Mouse (Mus musculus) spleen, adult 2 months (tissue): ENCODE measurements around the gene Ptprt. TPM values are rescaled to one million over a fixed set of nuclear protein-coding genes. Genes with fewer than 3 reads are reported as not detected.

Experiments
- DNase-seq, 2 experiments: peaks; one replicate each; pipeline versions ENCODE4 v3.0.0 to v3.0.0-alpha.2; 2012 to 2021; ENCODE audit warnings: low spot score in 2 of 2, low read depth in 1 of 2
- H3K27ac ChIP-seq: fragments of 200-500 bp; 2 replicates; pipeline ENCODE4 v1.5.1; 2012; ENCODE audit warnings: low read length, inconsistent platforms; ENCODE audit not compliant: insufficient read depth
- H3K27me3 ChIP-seq: fragments of 200-500 bp; 2 replicates; pipeline ENCODE4 v1.6.1; 2012; ENCODE audit warnings: mild to moderate bottlenecking, moderate library complexity, low read length, inconsistent platforms; ENCODE audit not compliant: control insufficient read depth, insufficient read depth
- H3K36me3 ChIP-seq: fragments of 200-500 bp; 2 replicates; pipeline ENCODE4 v1.6.1; 2012; ENCODE audit warnings: mild to moderate bottlenecking, low read length, inconsistent platforms; ENCODE audit not compliant: control insufficient read depth, insufficient read depth
- H3K4me1 ChIP-seq: fragments of 200-500 bp; 2 replicates; pipeline ENCODE4 v1.6.1; 2011; ENCODE audit warnings: inconsistent platforms; ENCODE audit not compliant: control insufficient read depth, insufficient read depth, insufficient read length
- H3K4me3 ChIP-seq: fragments of 200-500 bp; 2 replicates; pipeline ENCODE4 v1.5.1; 2011; ENCODE audit warnings: mild to moderate bottlenecking, inconsistent platforms; ENCODE audit not compliant: insufficient read depth, insufficient read length; ENCODE audit errors: extremely low read depth
- CTCF ChIP-seq: fragments of 200-500 bp; IDR thresholded peaks from 2 replicates; pipeline ENCODE4 v1.5.1; 2011; ENCODE audit warnings: mild to moderate bottlenecking, inconsistent platforms; ENCODE audit not compliant: insufficient read depth, insufficient read length, insufficient replicate concordance; ENCODE audit errors: extremely low read depth
- POLR2A ChIP-seq: fragments of 200-500 bp; IDR thresholded peaks from 2 replicates; pipeline ENCODE4 v1.6.1; 2011; ENCODE audit warnings: low read depth, low read length, inconsistent platforms
- WGBS: fragments of 180-500 bp; shearing (Covaris S2); methylation state at CpG from one replicate; pipeline ENCODE4 v1.1.7; 2018; 5-methylcytosine and 5-hydroxymethylcytosine counted together
- polyA plus RNA-seq: library from polyadenylated mRNA; depleted of rRNA; stranded (reverse); fragments of >200 nt; gene quantifications from 2 replicates; pipeline ENCODE4 v1.2.3, GENCODE M21; 2012

Gene Ptprt
- polyA plus RNA-seq, 1 experiment: 0.25 TPM

DNA sequence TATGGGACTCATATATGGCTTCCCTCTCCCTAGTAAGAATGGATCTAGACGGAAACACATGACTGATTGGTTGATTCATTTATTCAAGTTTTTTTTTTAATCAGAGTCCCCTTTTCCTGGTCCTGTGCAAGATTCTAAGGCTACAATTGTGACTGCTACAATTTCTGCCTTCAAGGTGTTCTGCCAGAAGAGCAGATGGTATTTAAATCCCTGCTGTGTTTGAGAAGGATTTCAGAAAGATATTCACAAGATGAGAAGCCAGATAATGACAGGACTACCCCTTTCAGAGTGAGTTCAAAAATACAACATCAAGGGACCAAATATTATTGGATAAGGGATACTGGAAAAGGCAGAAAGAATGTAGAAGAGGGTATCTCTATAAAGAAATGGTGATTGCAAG, 802.6 kb downstream of the Ptprt start:
- TF ChIP-seq CTCF (no peak), POLR2A (no peak)

DNA sequence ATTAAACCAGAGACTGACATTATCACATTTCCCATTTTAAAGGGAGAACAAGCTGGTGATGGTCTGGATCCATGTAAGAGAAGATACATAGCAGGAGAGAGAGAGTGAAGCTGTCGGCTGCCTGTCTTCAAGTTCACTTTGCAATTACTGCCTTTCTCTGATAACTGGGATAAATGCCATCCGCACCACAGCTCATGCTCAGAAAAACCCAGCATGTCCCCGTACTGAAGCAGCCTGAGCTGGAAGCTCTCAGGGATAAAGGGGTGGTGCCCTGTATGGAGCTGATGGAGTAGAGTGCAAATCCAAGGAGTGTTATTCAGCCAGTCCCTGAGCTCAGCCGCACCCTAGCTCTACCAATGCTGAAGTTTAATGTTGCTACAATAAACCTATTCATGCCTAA, 825.9 kb downstream of the Ptprt start:
- H3K36me3 ChIP-seq: no peaks in the 10 kb centered on the region
- 87% methylated on average over 4 of the region's 4 CpGs for WGBS
- H3K27me3 ChIP-seq: no peaks in the 10 kb centered on the region
- no peak overlapping the region for H3K27ac ChIP-seq
- TF ChIP-seq POLR2A: no peak
- TF ChIP-seq CTCF: no peak
- no peak overlapping the region for H3K4me3 ChIP-seq
- DNase-seq: no peak
- H3K4me1 ChIP-seq: no peaks in the 10 kb centered on the region

More for the DNA sequence above, 802.6 kb downstream of the Ptprt start:
- 82% methylated on average over 1 of the region's 1 CpGs for WGBS
- no peak for DNase-seq
- no peak overlapping the region for H3K4me3 ChIP-seq
- no peaks in the 10 kb centered on the region for H3K36me3 ChIP-seq
- H3K4me1 ChIP-seq: no peaks in the 10 kb centered on the region
- no peak overlapping the region for H3K27ac ChIP-seq
- no peaks in the 10 kb centered on the region for H3K27me3 ChIP-seq

DNA sequence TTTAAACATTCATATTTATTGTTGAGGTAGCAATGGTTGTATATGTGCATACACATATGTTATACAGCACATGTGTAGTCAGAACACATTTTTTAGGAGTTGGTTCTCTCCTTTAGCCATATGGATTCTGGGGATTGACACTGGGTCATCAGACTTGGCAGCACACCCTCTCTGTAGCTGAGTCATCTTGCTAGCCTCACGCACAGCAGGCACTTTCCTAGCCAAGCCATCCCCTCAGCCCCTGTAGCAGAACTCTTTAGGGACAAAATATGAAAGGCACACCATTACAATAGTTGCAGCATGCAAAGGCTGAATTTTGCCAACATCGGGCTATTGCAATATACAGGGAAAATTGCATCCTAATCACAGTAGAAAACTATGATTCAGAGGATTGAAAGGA, 827.1 kb downstream of the Ptprt start:
- DNase-seq: no peak
- no peaks in the 10 kb centered on the region for H3K4me1 ChIP-seq
- no peak for TF ChIP-seq CTCF
- WGBS: 88% methylated on average over 2 of the region's 2 CpGs
- no peaks in the 10 kb centered on the region for H3K36me3 ChIP-seq
- H3K27me3 ChIP-seq: no peaks in the 10 kb centered on the region
- no peak overlapping the region for H3K4me3 ChIP-seq
- no peak overlapping the region for H3K27ac ChIP-seq

DNA sequence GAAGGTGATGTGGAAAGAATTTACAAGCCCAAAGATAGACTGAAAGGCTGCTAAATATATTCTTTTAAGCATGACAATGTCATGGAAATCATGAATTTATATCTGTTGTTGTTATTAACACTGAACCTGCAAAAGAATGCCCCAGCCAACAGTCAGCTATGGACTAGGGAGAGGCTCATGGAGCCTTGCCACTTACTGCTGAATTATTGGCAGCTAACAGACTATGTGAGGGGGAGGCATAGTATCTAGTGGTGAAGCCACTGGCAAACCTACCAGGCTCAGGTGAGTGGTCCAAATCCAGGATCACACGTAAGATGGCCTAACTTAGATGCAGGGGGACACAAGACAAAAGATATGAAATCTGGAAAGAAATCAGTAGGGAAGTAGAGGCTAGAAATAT, 847.6 kb downstream of the Ptprt start:
- DNase-seq: no peak
- no peaks in the 10 kb centered on the region for H3K27me3 ChIP-seq
- H3K4me1 ChIP-seq: no peaks in the 10 kb centered on the region
- H3K4me3 ChIP-seq: no peak overlapping the region
- H3K36me3 ChIP-seq: no peaks in the 10 kb centered on the region
- TF ChIP-seq POLR2A: no peak
- TF ChIP-seq CTCF: no peak
- WGBS: 63% methylated on average over 1 of the region's 1 CpGs
- no peak overlapping the region for H3K27ac ChIP-seq

DNA sequence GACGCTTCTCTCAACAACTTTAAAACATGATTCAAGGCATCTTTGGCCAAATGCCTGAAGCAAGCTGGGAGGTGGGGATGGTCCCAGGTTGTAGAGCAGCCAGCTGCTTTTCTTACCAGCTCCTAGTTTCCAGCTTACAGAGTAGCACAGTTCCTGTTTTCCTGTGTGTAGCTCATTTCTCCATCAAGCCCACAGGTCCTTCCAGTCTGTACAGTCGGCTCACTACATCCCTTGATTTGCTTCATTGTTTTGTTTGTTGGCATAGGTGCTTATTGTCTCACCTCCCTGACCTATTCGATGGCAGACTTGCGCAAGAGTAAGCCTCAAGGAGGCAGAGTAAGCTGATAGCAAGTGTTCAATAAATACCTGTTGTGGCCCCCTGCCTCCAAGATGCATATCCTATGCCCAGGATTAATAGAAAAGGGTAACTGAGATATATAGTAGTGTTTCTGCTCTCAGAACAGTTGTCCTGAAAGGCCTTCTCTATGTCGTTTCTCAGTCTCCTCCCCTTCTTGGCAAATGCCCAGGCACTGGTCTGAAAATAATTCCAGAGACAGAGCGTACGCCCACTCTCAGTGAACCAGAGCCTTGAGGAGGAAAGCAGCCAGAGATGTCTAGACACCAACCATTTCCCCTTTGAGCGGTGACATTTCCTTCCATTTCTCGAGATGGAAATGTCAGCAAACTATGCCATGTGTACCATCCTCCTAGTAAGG, 852.7 kb downstream of the Ptprt start:
- TF ChIP-seq CTCF (no peak), POLR2A (no peak)
- Histone ChIP-seq H3K27ac (no peak overlapping the region), H3K36me3 (no peaks in the 10 kb centered on the region), H3K4me3 (no peak overlapping the region), H3K27me3 (no peaks in the 10 kb centered on the region), H3K4me1 (no peaks in the 10 kb centered on the region)
- 70% methylated on average over 9 of the region's 9 CpGs for WGBS
- DNase-seq: no peak

DNA sequence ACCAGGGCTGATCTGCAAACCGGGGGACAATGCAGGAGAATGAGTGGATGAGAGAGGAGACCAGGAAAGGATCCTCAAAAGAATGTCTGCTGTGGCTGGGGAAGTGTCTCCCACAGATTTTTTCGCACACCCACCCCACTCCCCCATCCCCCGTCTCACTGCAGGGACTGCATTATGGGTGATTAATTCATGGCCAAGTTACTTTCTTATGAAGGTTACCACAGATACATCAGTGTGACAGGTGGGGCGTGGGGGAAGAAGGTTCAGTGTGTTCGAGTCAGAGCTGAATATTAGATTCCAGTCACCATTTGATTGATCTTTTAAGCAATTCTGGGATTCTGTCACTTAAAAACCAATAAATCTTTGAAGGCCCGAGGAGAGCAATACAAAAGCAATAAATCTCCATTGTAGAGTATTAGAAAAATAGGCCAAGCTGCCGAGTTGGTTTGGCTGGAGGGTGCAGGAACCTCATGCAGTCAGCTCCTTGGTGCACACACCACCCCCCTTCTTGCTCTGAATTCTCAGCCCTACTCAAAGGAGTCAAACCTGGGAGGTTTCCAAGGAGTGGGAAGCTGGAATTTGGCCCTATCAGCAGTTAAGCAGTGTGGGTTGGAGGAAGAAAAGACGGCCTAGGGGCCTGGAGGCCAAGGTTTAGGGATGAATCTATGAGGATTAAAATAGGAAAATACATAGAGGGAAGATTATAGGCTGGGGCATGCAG, 854.5 kb downstream of the Ptprt start:
- H3K4me3 ChIP-seq: no peak overlapping the region
- H3K27me3 ChIP-seq: no peaks in the 10 kb centered on the region
- DNase-seq: no peak
- H3K36me3 ChIP-seq: no peaks in the 10 kb centered on the region
- H3K4me1 ChIP-seq: no peaks in the 10 kb centered on the region
- TF ChIP-seq CTCF: no peak
- no peak for TF ChIP-seq POLR2A
- no peak overlapping the region for H3K27ac ChIP-seq
- whole genome bisulfite sequencing: 67% methylated on average over 8 of the region's 8 CpGs

DNA sequence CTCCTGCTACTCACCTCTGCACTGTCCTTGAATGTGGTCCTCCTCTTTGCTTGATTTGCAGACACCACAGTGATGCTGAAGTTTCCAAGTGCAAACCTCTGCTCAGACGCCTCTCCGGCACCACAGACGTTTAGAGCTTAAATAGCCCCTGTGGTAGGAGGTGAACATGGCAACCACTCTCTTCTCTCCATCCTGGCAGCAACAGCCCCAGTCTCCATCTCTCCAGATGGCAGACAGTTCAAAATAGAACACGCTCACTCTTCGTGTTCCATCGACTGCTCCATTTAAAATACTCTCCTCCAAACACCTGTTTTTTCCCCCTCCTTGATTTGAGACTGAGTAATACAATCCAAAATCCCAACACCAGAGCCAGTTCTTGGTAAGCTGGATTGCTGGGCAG, 861.0 kb downstream of the Ptprt start:
- no peak for DNase-seq
- Histone ChIP-seq H3K4me1 (no peaks in the 10 kb centered on the region), H3K27ac (no peak overlapping the region), H3K27me3 (no peaks in the 10 kb centered on the region), H3K36me3 (no peaks in the 10 kb centered on the region), H3K4me3 (no peak overlapping the region)
- TF ChIP-seq CTCF (no peak), POLR2A (no peak)
- WGBS: 84% methylated on average over 6 of the region's 6 CpGs
